Mouse (Mus musculus) forebrain, embryonic 15.5 days (tissue): ENCODE measurements at regions not wholly inside any gene's neighbourhood (a gene's known extent, or its start where the extent isn't known, plus 50 kb on each side); places are given as distances from the start of the nearest gene placed in this dataset.
A peak's percentile ranks its signal among the peaks of the same experiment; 100 is the strongest.

ENCODE experiments used
- ATAC-seq: fragments of 200-750 bp; cut with Nextera tagmentation; replicated peaks from 2 replicates; pipeline ENCODE4 v1.8.0; 2017; ENCODE audit warnings: mild to moderate bottlenecking, moderate TSS enrichment, moderate library complexity
- H3K27ac ChIP-seq: fragments of 300-500 bp; sonication (generic); replicated peaks from 2 replicates; pipeline ENCODE4 v1.5.1; 2015; ENCODE audit warnings: mild to moderate bottlenecking, inconsistent platforms
- H3K27me3 ChIP-seq: fragments of 300-500 bp; sonication (generic); 2 replicates; pipeline ENCODE4 v1.6.1; 2015; ENCODE audit warnings: inconsistent platforms
- H3K36me3 ChIP-seq: fragments of 300-500 bp; sonication (generic); 2 replicates; pipeline ENCODE4 v1.6.1; 2015; ENCODE audit warnings: mild to moderate bottlenecking, inconsistent platforms
- H3K4me1 ChIP-seq: fragments of 300-500 bp; sonication (generic); 2 replicates; pipeline ENCODE4 v1.6.1; 2015; ENCODE audit warnings: inconsistent platforms
- H3K4me2 ChIP-seq: fragments of 300-500 bp; sonication (generic); replicated peaks from 2 replicates; pipeline ENCODE4 v1.6.1; 2015; ENCODE audit warnings: mild to moderate bottlenecking, inconsistent platforms
- H3K4me3 ChIP-seq: fragments of 300-500 bp; sonication (generic); 2 replicates; pipeline ENCODE4 v1.5.1; 2015; ENCODE audit warnings: mild to moderate bottlenecking, inconsistent platforms
- H3K9ac ChIP-seq: fragments of 300-500 bp; sonication (generic); replicated peaks from 2 replicates; pipeline ENCODE4 v1.6.1; 2015; ENCODE audit warnings: mild to moderate bottlenecking, inconsistent platforms
- H3K9me3 ChIP-seq: fragments of 300-500 bp; sonication (generic); 2 replicates; pipeline ENCODE4 v1.6.1; 2016; ENCODE audit warnings: inconsistent platforms
- WGBS: fragments of 180-500 bp; shearing (Covaris S2); methylation state at CpG from one replicate; pipeline ENCODE4 v1.1.7; 2015; ENCODE audit warnings: mixed read lengths; 5-methylcytosine and 5-hydroxymethylcytosine counted together

DNA sequence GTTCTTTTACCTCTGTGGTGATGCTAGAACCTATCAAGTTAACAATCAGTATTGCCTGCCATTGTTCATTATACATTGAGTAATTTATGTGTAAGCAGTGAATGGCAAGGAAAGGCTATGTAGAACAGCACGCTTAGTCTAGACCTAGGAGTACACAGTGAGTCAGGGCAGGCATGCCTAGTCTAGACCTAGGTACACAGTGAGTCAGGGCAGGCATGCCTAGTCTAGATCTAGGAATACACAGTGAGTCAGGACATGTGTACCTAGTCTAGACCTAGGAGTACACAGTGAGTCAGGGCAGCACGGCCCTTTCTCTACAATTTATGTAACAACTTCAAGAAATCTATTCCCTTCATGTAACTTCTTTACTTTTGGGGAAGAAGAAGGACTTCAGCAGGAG lies 347.2 kb downstream of the Tmem232 start:
- Histone ChIP-seq H3K9me3 (no peaks in the 10 kb centered on the region), H3K36me3 (no peaks in the 10 kb centered on the region), H3K4me1 (no peaks in the 10 kb centered on the region), H3K4me3 (no peak overlapping the region), H3K4me2 (no peak overlapping the region), H3K27me3 (no peaks in the 10 kb centered on the region), H3K27ac (no peak overlapping the region), H3K9ac (no peak overlapping the region)
- no peak for ATAC-seq
- 83% methylated on average over 2 of the region's 2 CpGs for WGBS

DNA sequence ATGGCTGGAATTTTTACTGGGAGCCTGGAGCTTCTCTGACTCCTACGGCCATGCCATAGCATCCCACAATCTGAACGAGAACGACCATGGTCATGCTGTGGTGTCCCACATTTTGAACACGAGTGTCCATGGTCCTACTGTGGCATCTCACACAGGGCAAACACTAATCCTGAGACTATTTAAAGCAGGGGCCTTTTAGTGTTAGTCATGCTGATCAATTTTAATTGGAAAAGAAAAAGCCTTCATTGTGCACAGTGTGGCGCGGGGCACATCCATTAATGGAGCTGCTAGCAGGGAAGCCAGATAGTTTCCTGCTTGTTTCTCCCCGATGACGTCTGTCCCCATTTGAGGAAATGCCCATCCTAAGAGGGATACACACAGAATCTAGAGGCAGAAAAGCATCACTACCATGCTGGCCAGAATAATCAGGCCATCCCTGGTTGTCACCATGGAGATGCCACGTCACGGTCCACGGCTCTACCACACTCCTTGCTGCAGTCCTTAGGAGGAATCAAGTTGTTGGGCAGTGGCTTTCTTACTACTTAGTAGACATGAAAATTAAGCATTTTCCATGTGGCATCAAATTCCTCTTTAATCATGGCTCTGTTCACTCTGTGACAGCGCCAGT lies 348.0 kb downstream of the Tmem232 start:
- H3K4me2 ChIP-seq: no peak overlapping the region
- H3K4me3 ChIP-seq: no peak overlapping the region
- H3K27me3 ChIP-seq: no peaks in the 10 kb centered on the region
- no peaks in the 10 kb centered on the region for H3K4me1 ChIP-seq
- no peak overlapping the region for H3K27ac ChIP-seq
- H3K9ac ChIP-seq: no peak overlapping the region
- WGBS: 69% methylated on average over 12 of the region's 12 CpGs
- no peaks in the 10 kb centered on the region for H3K9me3 ChIP-seq
- H3K36me3 ChIP-seq: no peaks in the 10 kb centered on the region
- no peak for ATAC-seq

DNA sequence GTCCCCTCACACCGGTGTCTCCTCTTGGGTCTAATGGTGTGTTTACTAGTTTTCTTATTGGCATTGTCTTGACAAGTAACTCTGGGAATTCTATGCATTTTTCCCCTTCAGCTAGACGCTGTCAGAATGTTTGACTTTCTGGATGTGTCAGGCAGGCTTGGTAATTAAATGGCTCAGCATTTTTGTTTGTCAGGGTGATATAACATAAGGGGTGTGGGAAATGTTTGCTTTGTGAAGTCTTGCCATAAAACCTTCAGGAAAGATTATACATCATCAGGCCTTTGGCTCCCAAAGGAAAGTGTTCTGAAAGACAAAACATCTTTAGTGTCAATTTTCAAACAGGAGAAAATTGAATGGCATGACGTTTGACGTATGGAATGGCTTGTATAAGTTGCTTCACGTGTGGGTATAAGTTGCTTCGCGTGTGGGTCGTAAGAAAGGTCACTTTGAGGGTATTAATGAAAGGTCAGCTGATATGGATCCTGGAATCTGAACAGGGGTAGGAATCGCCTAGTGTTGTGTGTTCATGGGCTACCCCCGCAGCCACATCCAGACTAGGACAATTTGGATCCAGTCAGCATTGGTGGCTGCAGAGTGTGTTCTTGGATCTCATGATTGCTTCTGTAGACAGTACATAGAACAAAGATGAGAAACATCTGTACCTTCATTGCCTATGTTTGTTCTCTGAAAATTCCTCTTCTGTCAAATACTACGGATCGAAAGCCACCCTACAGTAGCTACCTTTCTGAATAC lies 349.6 kb downstream of the Tmem232 start:
- no peak overlapping the region for H3K4me2 ChIP-seq
- no peaks in the 10 kb centered on the region for H3K27me3 ChIP-seq
- 80% methylated on average over 12 of the region's 12 CpGs for WGBS
- no peaks in the 10 kb centered on the region for H3K36me3 ChIP-seq
- H3K4me1 ChIP-seq: no peaks in the 10 kb centered on the region
- no peak overlapping the region for H3K4me3 ChIP-seq
- H3K9me3 ChIP-seq: no peaks in the 10 kb centered on the region
- H3K9ac ChIP-seq: no peak overlapping the region
- no peak for ATAC-seq
- H3K27ac ChIP-seq: no peak overlapping the region

DNA sequence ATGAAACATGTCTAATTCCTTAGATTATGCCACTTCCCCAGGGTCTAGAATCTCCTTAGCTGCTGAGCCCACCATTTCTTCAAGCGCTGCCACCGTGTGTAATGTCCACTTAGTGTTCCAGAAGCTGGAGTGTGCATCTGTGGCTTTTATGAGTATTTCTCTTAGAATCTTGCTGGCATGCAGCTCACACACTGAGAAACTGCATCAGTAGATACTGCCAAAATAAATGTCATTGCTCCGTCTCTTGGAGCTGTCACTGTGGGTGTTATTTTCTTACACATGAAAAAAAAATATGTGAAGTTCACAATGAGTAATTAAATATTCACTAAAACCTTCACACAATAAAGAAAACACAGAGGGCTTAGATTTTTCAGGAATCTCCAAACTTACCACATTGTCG lies 345.3 kb upstream of the 4930583I09Rik start:
- no peak for ATAC-seq
- Histone ChIP-seq H3K36me3 (no peaks in the 10 kb centered on the region), H3K4me2 (no peak overlapping the region), H3K27me3 (no peaks in the 10 kb centered on the region), H3K9me3 (no peaks in the 10 kb centered on the region), H3K9ac (no peak overlapping the region), H3K4me3 (no peak overlapping the region), H3K4me1 (peaks cover 3% of the 10 kb centered on the region; the same call in 1 of the 2 replicates), H3K27ac (no peak overlapping the region; the same call in 1 of the 2 replicates)
- WGBS: 57% methylated on average over 4 of the region's 4 CpGs

DNA sequence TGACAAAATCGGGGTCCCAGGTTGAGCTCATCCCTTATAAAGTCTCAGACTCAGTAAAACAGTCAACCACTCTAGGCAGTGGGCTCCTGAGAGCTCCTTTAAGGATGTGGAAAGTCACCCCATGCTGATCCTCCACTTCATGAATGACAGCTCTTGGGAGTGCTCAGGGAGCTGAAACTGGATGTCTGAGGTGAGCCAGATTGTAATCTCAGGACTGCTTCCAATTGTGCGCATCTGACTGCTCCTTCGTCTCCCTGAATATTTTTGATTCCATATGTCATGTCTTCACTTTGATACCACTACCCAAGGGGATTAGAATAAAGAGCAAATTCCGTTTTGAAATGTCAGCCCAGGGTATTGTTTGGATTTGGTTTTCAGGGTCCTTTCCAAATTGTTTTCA lies 339.9 kb upstream of the 4930583I09Rik start:
- H3K27me3 ChIP-seq: no peaks in the 10 kb centered on the region
- no peak overlapping the region for H3K9ac ChIP-seq
- WGBS: 62% methylated on average over 4 of the region's 4 CpGs
- no peaks in the 10 kb centered on the region for H3K36me3 ChIP-seq
- ATAC-seq: 0 out of 2 replicates have a peak, but pooled peaks have one; percentile 22
- no peak overlapping the region for H3K4me2 ChIP-seq
- H3K4me1 ChIP-seq: peaks cover 13% of the 10 kb centered on the region; the same call in 1 of the 2 replicates
- no peaks in the 10 kb centered on the region for H3K9me3 ChIP-seq
- no peak overlapping the region for H3K4me3 ChIP-seq
- no peak overlapping the region for H3K27ac ChIP-seq

DNA sequence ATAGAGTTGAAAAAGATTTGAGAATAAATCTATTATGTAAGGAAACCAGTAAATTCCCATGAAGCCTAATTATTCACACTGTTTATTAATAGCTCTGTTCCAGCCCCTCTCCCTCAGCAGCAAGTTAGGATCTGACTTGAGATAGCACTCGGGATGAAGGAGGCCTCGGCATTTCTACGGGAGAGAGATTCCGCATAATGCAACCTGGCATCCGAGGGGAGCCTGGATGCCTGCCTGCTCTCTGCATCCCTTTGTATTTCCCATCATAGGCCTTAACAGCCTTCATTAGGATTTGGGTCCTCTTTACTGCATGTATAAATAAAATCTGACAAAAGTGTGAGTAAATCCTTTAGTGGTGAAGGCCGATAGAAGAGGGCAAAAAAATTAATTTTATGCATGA lies 338.2 kb upstream of the 4930583I09Rik start:
- no peak overlapping the region for H3K27ac ChIP-seq
- peaks cover 13% of the 10 kb centered on the region; the same call in 1 of the 2 replicates for H3K4me1 ChIP-seq
- H3K4me2 ChIP-seq: no peak overlapping the region
- no peaks in the 10 kb centered on the region for H3K27me3 ChIP-seq
- no peak for ATAC-seq
- WGBS: 52% methylated on average over 6 of the region's 6 CpGs
- no peaks in the 10 kb centered on the region for H3K9me3 ChIP-seq
- H3K36me3 ChIP-seq: no peaks in the 10 kb centered on the region
- H3K4me3 ChIP-seq: no peak overlapping the region
- H3K9ac ChIP-seq: no peak overlapping the region

- H3K4me2 ChIP-seq: no peak overlapping the region
- peaks cover 13% of the 10 kb centered on the region; the same call in 1 of the 2 replicates for H3K4me1 ChIP-seq
- WGBS: 81% methylated on average over 3 of the region's 3 CpGs
- no peaks in the 10 kb centered on the region for H3K9me3 ChIP-seq
- no peak overlapping the region for H3K4me3 ChIP-seq
- H3K27ac ChIP-seq: no peak overlapping the region
- H3K36me3 ChIP-seq: no peaks in the 10 kb centered on the region
- no peak for ATAC-seq
- H3K27me3 ChIP-seq: no peaks in the 10 kb centered on the region
- no peak overlapping the region for H3K9ac ChIP-seq
These were observed 337.4 kb upstream of the 4930583I09Rik start for GRCm38 (mm10) chr17:65173236-65173635.

DNA sequence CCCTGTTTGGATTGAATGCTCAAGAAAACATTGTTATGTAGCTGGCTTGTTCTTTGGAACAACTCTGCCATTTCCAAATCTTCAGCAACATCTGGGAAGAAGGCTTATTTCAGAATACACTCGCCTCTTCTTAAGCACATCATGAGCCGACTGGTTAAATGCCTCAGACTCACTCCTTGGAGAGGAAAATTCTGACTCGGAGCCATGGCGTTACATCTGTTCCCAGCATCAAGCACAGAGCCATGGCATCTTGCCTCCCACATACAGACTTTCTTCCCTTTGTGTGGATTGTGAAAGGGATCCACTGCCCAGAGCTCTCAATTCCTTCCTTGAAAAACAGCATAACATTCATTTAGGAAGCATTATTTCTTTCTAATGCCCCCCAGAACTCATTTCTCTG lies 334.8 kb upstream of the 4930583I09Rik start:
- Histone ChIP-seq H3K27ac (peak overlapping the region; percentile 77), H3K4me2 (no peak overlapping the region), H3K4me3 (no peak overlapping the region), H3K4me1 (peaks cover 11% of the 10 kb centered on the region; the same call in 1 of the 2 replicates), H3K9ac (no peak overlapping the region), H3K27me3 (no peaks in the 10 kb centered on the region), H3K36me3 (no peaks in the 10 kb centered on the region), H3K9me3 (no peaks in the 10 kb centered on the region)
- WGBS: 59% methylated on average over 4 of the region's 4 CpGs
- ATAC-seq: peak; percentile 72

GRCm38 (mm10) chr17:65169981-65170617 lies 334.2 kb upstream of the 4930583I09Rik start:
- WGBS: 46% methylated on average over 4 of the region's 4 CpGs
- peak overlapping the region; percentile 77 for H3K27ac ChIP-seq

GRCm38 (mm10) chr17:65146376-65146775 lies 310.5 kb upstream of the 4930583I09Rik start:
- peak overlapping the region; percentile 3 for H3K4me2 ChIP-seq
- H3K27me3 ChIP-seq: no peaks in the 10 kb centered on the region
- no peak overlapping the region for H3K9ac ChIP-seq
- 0 out of 2 replicates have a peak overlapping the region, but pooled peaks have one; percentile 27 for H3K27ac ChIP-seq
- 34% methylated on average over 2 of the region's 2 CpGs for WGBS
- peaks cover 13% of the 10 kb centered on the region for H3K4me1 ChIP-seq
- no peak overlapping the region for H3K4me3 ChIP-seq
- H3K9me3 ChIP-seq: peaks cover 8% of the 10 kb centered on the region; the same call in 1 of the 2 replicates
- no peaks in the 10 kb centered on the region for H3K36me3 ChIP-seq
- ATAC-seq: peak; percentile 89

More at GRCm38 (mm10) chr17:65169981-65170617, 334.2 kb upstream of the 4930583I09Rik start:
- H3K4me2 ChIP-seq: no peak overlapping the region
- no peak overlapping the region for H3K9ac ChIP-seq
- no peak overlapping the region for H3K4me3 ChIP-seq
- no peaks in the 10 kb centered on the region for H3K9me3 ChIP-seq
- H3K36me3 ChIP-seq: no peaks in the 10 kb centered on the region
- peaks cover 7% of the 10 kb centered on the region; the same call in 1 of the 2 replicates for H3K4me1 ChIP-seq
- no peaks in the 10 kb centered on the region for H3K27me3 ChIP-seq
- ATAC-seq: peak; percentile 57; the same call in 1 of the 2 replicates

DNA sequence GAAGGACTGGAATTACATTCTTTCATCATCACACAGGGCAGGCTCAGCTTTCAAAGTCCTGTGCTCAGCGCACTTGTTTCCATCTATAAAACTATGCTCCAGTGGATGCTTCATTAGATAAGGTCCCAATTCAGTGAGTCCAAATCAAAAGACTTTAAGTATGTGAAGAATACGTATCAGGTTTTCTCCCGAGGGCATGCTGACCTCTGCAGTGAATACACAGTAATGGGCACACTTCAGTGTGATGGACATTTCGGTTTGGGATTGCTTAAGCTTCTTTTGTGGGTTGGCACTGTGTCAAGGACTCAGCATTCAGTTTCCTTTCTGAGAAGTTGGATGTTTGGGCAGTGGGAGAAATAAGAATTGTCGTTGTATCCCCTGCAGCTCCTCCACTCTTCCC lies 278.8 kb upstream of the 4930583I09Rik start:
- H3K4me3 ChIP-seq: no peak overlapping the region
- H3K36me3 ChIP-seq: no peaks in the 10 kb centered on the region
- no peaks in the 10 kb centered on the region for H3K9me3 ChIP-seq
- no peaks in the 10 kb centered on the region for H3K27me3 ChIP-seq
- no peaks in the 10 kb centered on the region for H3K4me1 ChIP-seq
- no peak overlapping the region for H3K27ac ChIP-seq
- no peak overlapping the region for H3K4me2 ChIP-seq
- WGBS: 46% methylated on average over 5 of the region's 5 CpGs
- no peak overlapping the region for H3K9ac ChIP-seq
- no peak for ATAC-seq

DNA sequence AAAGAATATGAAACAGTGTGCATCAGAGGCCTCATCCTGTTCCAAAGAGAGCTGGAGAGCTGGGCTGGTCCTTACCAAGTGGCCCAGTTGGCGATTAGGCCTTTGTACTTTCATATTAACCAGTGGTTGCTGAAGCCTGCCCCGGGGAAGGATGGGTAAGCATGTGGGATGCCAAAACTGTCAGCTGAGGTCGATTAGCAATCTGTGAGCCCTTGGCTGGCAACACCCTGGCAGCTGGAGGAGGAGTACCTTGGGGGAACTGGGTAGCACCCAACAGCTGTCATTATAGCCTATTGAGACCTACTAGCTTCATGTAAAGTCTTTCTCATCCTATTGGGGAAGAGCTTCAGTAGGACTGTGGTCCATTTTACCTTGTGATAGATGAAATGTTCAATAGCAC lies 277.2 kb upstream of the 4930583I09Rik start:
- no peaks in the 10 kb centered on the region for H3K4me1 ChIP-seq
- no peak overlapping the region for H3K4me2 ChIP-seq
- H3K9ac ChIP-seq: no peak overlapping the region
- no peaks in the 10 kb centered on the region for H3K36me3 ChIP-seq
- no peak for ATAC-seq
- H3K9me3 ChIP-seq: no peaks in the 10 kb centered on the region
- H3K4me3 ChIP-seq: no peak overlapping the region
- WGBS: 73% methylated on average over 3 of the region's 3 CpGs
- H3K27me3 ChIP-seq: no peaks in the 10 kb centered on the region
- H3K27ac ChIP-seq: no peak overlapping the region
